In genomic region chr10:127546505-127546904, GRCm38 (mm10) we compare ENCODE assay signal across 22 mouse cellular contexts. TPM values are rescaled to one million over a fixed set of nuclear protein-coding genes. Genes with fewer than 3 reads are reported as not detected.
A peak's percentile ranks its signal among the peaks of the same experiment; 100 is the strongest.
DNase-seq lines count a peak whose midpoint lies in the region; ATAC-seq and TF ChIP-seq lines count a peak whose summit lies in the region.
"Had no signal": no experiment of that assay in that cellular context is flagged by ENCODE, and none has a peak within 500 bp of the region (broad histone marks: within the 10 kb centered on the region; RNA-seq: fewer than 3 reads in every experiment).

No protein-coding gene starts in this region.

- H3K9me3 ChIP-seq in forebrain, postnatal 0 days (ENCODE audit: low read length): no peaks in the 10 kb centered on the region
- no peaks in the 10 kb centered on the region for H3K9me3 ChIP-seq in forebrain, embryonic 12.5 days
- H3K9me3 ChIP-seq in kidney, postnatal 0 days (replicated peaks; ENCODE audit: low read length): no peaks in the 10 kb centered on the region
- no peaks in the 10 kb centered on the region for H3K9me3 ChIP-seq in stomach, postnatal 0 days (ENCODE audit: control insufficient read depth, low read length)
- H3K9me3 ChIP-seq: forebrain, embryonic 10.5 days; midbrain, embryonic 15.5 days had no signal

- no peak overlapping the region for H3K4me2 ChIP-seq in forebrain, postnatal 0 days (ENCODE audit: low read depth)
- no peak overlapping the region for H3K4me2 ChIP-seq in forebrain, embryonic 12.5 days
- no peak overlapping the region for H3K4me2 ChIP-seq in kidney, postnatal 0 days (ENCODE audit: low read length)
- H3K4me2 ChIP-seq in stomach, postnatal 0 days (replicated peaks; ENCODE audit: low read depth): no peak overlapping the region
- H3K4me2 ChIP-seq: heart, embryonic 11.5 days; midbrain, embryonic 15.5 days had no signal

- no peak for TF ChIP-seq EP300 in stomach, postnatal 0 days (optimal IDR thresholded peaks at IDR 0.05)

- H3K27ac ChIP-seq in forebrain, postnatal 0 days (ENCODE audit: low read depth, low read length): no peak overlapping the region
- no peak overlapping the region for H3K27ac ChIP-seq in forebrain, embryonic 12.5 days
- no peak overlapping the region for H3K27ac ChIP-seq in kidney, postnatal 0 days
- H3K27ac ChIP-seq in stomach, postnatal 0 days (replicated peaks): no peak overlapping the region
- H3K27ac ChIP-seq: forebrain, embryonic 10.5 days; midbrain, embryonic 15.5 days had no signal

- peaks cover 98% of the 10 kb centered on the region for H3K36me3 ChIP-seq in forebrain, postnatal 0 days (ENCODE audit: insufficient read depth)
- H3K36me3 ChIP-seq in forebrain, embryonic 12.5 days (replicated peaks): peaks cover 99% of the 10 kb centered on the region
- peaks cover 21% of the 10 kb centered on the region; the same call in 1 of the 2 replicates for H3K36me3 ChIP-seq in kidney, postnatal 0 days (ENCODE audit: insufficient read depth, low read length)
- H3K36me3 ChIP-seq in stomach, postnatal 0 days (ENCODE audit: control insufficient read depth, insufficient read depth, low read length): peaks cover 46% of the 10 kb centered on the region

- no peak for ATAC-seq in forebrain, postnatal 0 days
- no peak for ATAC-seq in forebrain, embryonic 12.5 days (ENCODE audit: low FRiP score)
- ATAC-seq in kidney, postnatal 0 days (replicated peaks; ENCODE audit: low FRiP score, low read depth): no peak
- no peak for ATAC-seq in stomach, postnatal 0 days (ENCODE audit: low FRiP score, low TSS enrichment)
- ATAC-seq in activated CD4-positive, CD25-positive, alpha-beta regulatory T cell, adult 4 months: no peak
- ATAC-seq: midbrain, embryonic 15.5 days had no signal

- no peak for DNase-seq in forebrain, postnatal 0 days
- DNase-seq in kidney, postnatal 0 days (ENCODE audit: low spot score): no peak
- no peak for DNase-seq in kidney, adult 8-10 months
- DNase-seq in retina, embryonic 14.5 days (ENCODE audit: low spot score): peak; percentile 52
- no peak for DNase-seq in retina, postnatal 1 day
- DNase-seq in stomach, postnatal 0 days (ENCODE audit: low spot score): no peak
- DNase-seq: adrenal gland, postnatal 14 days; B cell, adult 2 months; cerebellum, adult 9-10 months; gastrocnemius, postnatal 36 days; heart, postnatal 36 days; kidney, postnatal 25 days; layer of hippocampus, adult 9-11 months; lung, adult 2 months; spleen, adult 18-20 months; thymus, adult 2 months had no signal

- H3K4me1 ChIP-seq in forebrain, postnatal 0 days (ENCODE audit: insufficient read depth): no peaks in the 10 kb centered on the region
- H3K4me1 ChIP-seq in forebrain, embryonic 12.5 days: peaks cover 6% of the 10 kb centered on the region; the same call in 1 of the 2 replicates
- no peaks in the 10 kb centered on the region for H3K4me1 ChIP-seq in kidney, postnatal 0 days (replicated peaks; ENCODE audit: insufficient read depth, low read length)
- H3K4me1 ChIP-seq in stomach, postnatal 0 days (replicated peaks; ENCODE audit: control insufficient read depth, insufficient read depth): no peaks in the 10 kb centered on the region

- H3K9ac ChIP-seq in forebrain, postnatal 0 days: no peak overlapping the region
- no peak overlapping the region for H3K9ac ChIP-seq in forebrain, embryonic 12.5 days
- H3K9ac ChIP-seq in kidney, postnatal 0 days (ENCODE audit: low read depth, low read length): no peak overlapping the region
- no peak overlapping the region for H3K9ac ChIP-seq in stomach, postnatal 0 days (ENCODE audit: low read length)
- H3K9ac ChIP-seq: midbrain, embryonic 15.5 days had no signal

- WGBS in forebrain, postnatal 0 days: 93% methylated on average over 7 of the region's 7 CpGs
- 94% methylated on average over 7 of the region's 7 CpGs for WGBS in forebrain, embryonic 12.5 days
- WGBS in kidney, postnatal 0 days: 84% methylated on average over 7 of the region's 7 CpGs
- 89% methylated on average over 7 of the region's 7 CpGs for WGBS in stomach, postnatal 0 days

- H3K4me3 ChIP-seq in forebrain, postnatal 0 days (ENCODE audit: low read depth, low read length): no peak overlapping the region
- H3K4me3 ChIP-seq in forebrain, embryonic 12.5 days (replicated peaks): no peak overlapping the region
- H3K4me3 ChIP-seq in kidney, postnatal 0 days (replicated peaks; ENCODE audit: low read depth, low read length): no peak overlapping the region
- no peak overlapping the region for H3K4me3 ChIP-seq in stomach, postnatal 0 days (ENCODE audit: low read depth, low read length)
- H3K4me3 ChIP-seq: forebrain, embryonic 10.5 days; midbrain, embryonic 15.5 days had no signal

- H3K27me3 ChIP-seq in forebrain, postnatal 0 days (ENCODE audit: insufficient read depth, low read length): no peaks in the 10 kb centered on the region
- no peaks in the 10 kb centered on the region for H3K27me3 ChIP-seq in forebrain, embryonic 12.5 days
- no peaks in the 10 kb centered on the region for H3K27me3 ChIP-seq in kidney, postnatal 0 days (ENCODE audit: insufficient read depth, low read length)
- no peaks in the 10 kb centered on the region for H3K27me3 ChIP-seq in stomach, postnatal 0 days (ENCODE audit: control insufficient read depth, insufficient read depth, low read length)
- H3K27me3 ChIP-seq: midbrain, embryonic 15.5 days had no signal

- TF ChIP-seq CTCF in forebrain, postnatal 0 days (IDR thresholded peaks at IDR 0.05; ENCODE audit: low read depth): peak; percentile 57
- peak; percentile 70 for TF ChIP-seq CTCF in kidney, postnatal 0 days (IDR thresholded peaks at IDR 0.05; ENCODE audit: low read depth)
- TF ChIP-seq CTCF in stomach, postnatal 0 days (IDR thresholded peaks at IDR 0.05; ENCODE audit: low read depth): peak; percentile 66

RNA-seq across cellular contexts. Expression of gene Nxph4, which starts 12.1 kb away (rescaled TPM):
- total RNA-seq in forebrain, postnatal 0 days (2014; rRNA removed): 2.1 and 2.2 TPM in 2 replicates
- polyA plus RNA-seq in forebrain, postnatal 0 days (2015; fragmentation: Nextera tagmentation; extraction: Ambion mirVana): 19.9 and 22.6 TPM in 2 replicates
- polyA plus RNA-seq in forebrain, embryonic 12.5 days (2016; fragmentation: Nextera tagmentation; extraction: Ambion mirVana): 60.0 and 62.4 TPM in 2 replicates
- 0.93 and 1.1 TPM in 2 replicates for polyA plus RNA-seq in kidney, postnatal 0 days (2015; fragmentation: Nextera tagmentation; extraction: Ambion mirVana)
- 2.7 and 4.0 TPM in 2 replicates for polyA plus RNA-seq in stomach, postnatal 0 days (2015; fragmentation: Nextera tagmentation; extraction: Ambion mirVana)
- polyA plus RNA-seq in activated CD4-positive, CD25-positive, alpha-beta regulatory T cell, adult 4 months (2017; shearing (Covaris generic)): not detected
- total RNA-seq: megakaryocyte, adult 5-6 weeks had no signal

RNA-seq across cellular contexts. Expression of gene Shmt2, which starts 24.3 kb away (rescaled TPM):
- total RNA-seq in forebrain, postnatal 0 days (2014; rRNA removed): 31.5 and 43.8 TPM in 2 replicates
- polyA plus RNA-seq in forebrain, postnatal 0 days (2015; fragmentation: Nextera tagmentation; extraction: Ambion mirVana): 39.0 and 39.9 TPM in 2 replicates
- polyA plus RNA-seq in forebrain, embryonic 12.5 days (2016; fragmentation: Nextera tagmentation; extraction: Ambion mirVana): 103 and 105 TPM in 2 replicates
- polyA plus RNA-seq in kidney, postnatal 0 days (2015; fragmentation: Nextera tagmentation; extraction: Ambion mirVana): 71.1 and 76.0 TPM in 2 replicates
- polyA plus RNA-seq in stomach, postnatal 0 days (2015; fragmentation: Nextera tagmentation; extraction: Ambion mirVana): 38.9 and 40.9 TPM in 2 replicates
- 10 to 100 TPM; 34.2 to 50.7 TPM for polyA plus RNA-seq in activated CD4-positive, CD25-positive, alpha-beta regulatory T cell, adult 4 months (2017; shearing (Covaris generic))

RNA-seq across cellular contexts. Expression of gene Ndufa4l2, which starts 31.7 kb away (rescaled TPM):
- total RNA-seq in forebrain, postnatal 0 days (2014; rRNA removed): 4.9 and 15.5 TPM in 2 replicates
- polyA plus RNA-seq in forebrain, postnatal 0 days (2015; fragmentation: Nextera tagmentation; extraction: Ambion mirVana): 15.2 and 15.5 TPM in 2 replicates
- 5.9 and 9.0 TPM in 2 replicates for polyA plus RNA-seq in forebrain, embryonic 12.5 days (2016; fragmentation: Nextera tagmentation; extraction: Ambion mirVana)
- 57.8 and 63.2 TPM in 2 replicates for polyA plus RNA-seq in kidney, postnatal 0 days (2015; fragmentation: Nextera tagmentation; extraction: Ambion mirVana)
- 58.2 and 72.8 TPM in 2 replicates for polyA plus RNA-seq in stomach, postnatal 0 days (2015; fragmentation: Nextera tagmentation; extraction: Ambion mirVana)
- polyA plus RNA-seq in activated CD4-positive, CD25-positive, alpha-beta regulatory T cell, adult 4 months (2017; shearing (Covaris generic)): not detected
- total RNA-seq: megakaryocyte, adult 5-6 weeks had no signal

RNA-seq across cellular contexts. Expression of gene Stac3, which starts 45.0 kb away (rescaled TPM):
- total RNA-seq in forebrain, postnatal 0 days (2014; rRNA removed): 0.85 and 1.7 TPM in 2 replicates
- 0.20 and 0.50 TPM in 2 replicates for polyA plus RNA-seq in forebrain, postnatal 0 days (2015; fragmentation: Nextera tagmentation; extraction: Ambion mirVana)
- polyA plus RNA-seq in forebrain, embryonic 12.5 days (2016; fragmentation: Nextera tagmentation; extraction: Ambion mirVana): 1.2 and 1.8 TPM in 2 replicates
- polyA plus RNA-seq in kidney, postnatal 0 days (2015; fragmentation: Nextera tagmentation; extraction: Ambion mirVana): 0.16 and 0.31 TPM in 2 replicates
- polyA plus RNA-seq in stomach, postnatal 0 days (2015; fragmentation: Nextera tagmentation; extraction: Ambion mirVana): 0.23 and 0.40 TPM in 2 replicates
- polyA plus RNA-seq in activated CD4-positive, CD25-positive, alpha-beta regulatory T cell, adult 4 months (2017; shearing (Covaris generic)): under 1 TPM in 1 of 2 experiments, not detected in 1; 0.92 TPM
